Mouse (Mus musculus) gastrocnemius, adult 2 months (tissue): ENCODE measurements around the gene Trim11. TPM values are rescaled to one million over a fixed set of nuclear protein-coding genes. Genes with fewer than 3 reads are reported as not detected.
A peak's percentile ranks its signal among the peaks of the same experiment; 100 is the strongest.

Source experiments
- DNase-seq: peaks from one replicate; pipeline ENCODE4 v3.0.0; 2022
- H3K27ac ChIP-seq: fragments of 200-600 bp; 2 replicates; pipeline ENCODE4 v1.8.1; 2022; ENCODE audit warnings: mild to moderate bottlenecking
- H3K4me3 ChIP-seq: fragments of 200-600 bp; 2 replicates; pipeline ENCODE4 v1.8.1; 2022; ENCODE audit warnings: mild to moderate bottlenecking, moderate library complexity
- CTCF ChIP-seq: fragments of 200-600 bp; IDR thresholded peaks from 2 replicates; pipeline ENCODE4 v1.8.1; 2022; ENCODE audit warnings: antibody characterized with exemption, mild to moderate bottlenecking, moderate library complexity
- intact Hi-C: fragments of 180-260 bp; cut with DNase I; formaldehyde crosslinking; loops from one replicate; pipeline ENCODE4 v1.15.1; 2025
- total RNA-seq, 2 experiments: library from RNA; stranded (reverse); gene quantifications; 2 replicates each; pipeline ENCODE4 v1.2.3; 2021

Gene Trim11
- total RNA-seq, 2 experiments from 2014 or later = 7.2 to 7.9 TPM

- Histone ChIP-seq H3K27ac (no peak overlapping the region), H3K4me3 (no peak overlapping the region)
- TF ChIP-seq CTCF = no peak
- intact Hi-C loops = no loop called here
- no peak for DNase-seq
These were observed 12.2 kb downstream of the Trim11 start for GRCm38 (mm10) chr11:58990141-58990540.

- intact Hi-C loops = no loop called here
These were observed 12.9 kb downstream of the Trim11 start for GRCm38 (mm10) chr11:58990794-58991193.

GRCm38 (mm10) chr11:58991911-58992310 lies 14.0 kb downstream of the Trim11 start:
- Histone ChIP-seq H3K27ac (no peak overlapping the region), H3K4me3 (no peak overlapping the region)
- no peak for DNase-seq
- intact Hi-C loops = no loop called here
- no peak for TF ChIP-seq CTCF

More at GRCm38 (mm10) chr11:58990794-58991193, 12.9 kb downstream of the Trim11 start:
- TF ChIP-seq CTCF = no peak
- H3K4me3 ChIP-seq = no peak overlapping the region
- H3K27ac ChIP-seq = no peak overlapping the region
- DNase-seq = no peak

GRCm38 (mm10) chr11:58993091-58993670 lies 15.3 kb downstream of the Trim11 start:
- Histone ChIP-seq H3K27ac (no peak overlapping the region), H3K4me3 (no peak overlapping the region)
- no peak for DNase-seq
- intact Hi-C loops = no loop called here
- no peak for TF ChIP-seq CTCF

- TF ChIP-seq CTCF = 0 out of 2 replicates have a peak, but pooled peaks have one; percentile 10
- peak overlapping the region; percentile 53 for H3K4me3 ChIP-seq
- intact Hi-C loops = no loop called here
- H3K27ac ChIP-seq = no peak overlapping the region; the same call in 1 of the 2 replicates
- no peak for DNase-seq
These were observed 16.5 kb downstream of the Trim11 start for GRCm38 (mm10) chr11:58994337-58994826.

GRCm38 (mm10) chr11:58995061-58995806 lies 17.3 kb downstream of the Trim11 start:
- Histone ChIP-seq H3K4me3 (no peak overlapping the region), H3K27ac (no peak overlapping the region)
- no peak for TF ChIP-seq CTCF
- no peak for DNase-seq
- intact Hi-C loops = no loop called here

- no peak for DNase-seq
- intact Hi-C loops = no loop called here
- Histone ChIP-seq H3K4me3 (no peak overlapping the region), H3K27ac (no peak overlapping the region)
- no peak for TF ChIP-seq CTCF
These were observed 18.0 kb downstream of the Trim11 start for GRCm38 (mm10) chr11:58995807-58996370.

GRCm38 (mm10) chr11:58997541-58997940 lies 19.6 kb downstream of the Trim11 start:
- no peak for TF ChIP-seq CTCF
- H3K27ac ChIP-seq = no peak overlapping the region
- H3K4me3 ChIP-seq = no peak overlapping the region
- intact Hi-C loops = no loop called here
- DNase-seq = no peak

- no peak for TF ChIP-seq CTCF
- Histone ChIP-seq H3K27ac (peak overlapping the region; percentile 35), H3K4me3 (no peak overlapping the region)
- no peak for DNase-seq
- intact Hi-C loops = no loop called here
These were observed 21.3 kb downstream of the Trim11 start for GRCm38 (mm10) chr11:58999158-58999557.

- intact Hi-C loops = no loop called here
- no peak overlapping the region for H3K4me3 ChIP-seq
- DNase-seq = no peak
- no peak overlapping the region for H3K27ac ChIP-seq
- TF ChIP-seq CTCF = no peak
These were observed 21.9 kb downstream of the Trim11 start for GRCm38 (mm10) chr11:58999830-59000229.

- H3K4me3 ChIP-seq = no peak overlapping the region
- DNase-seq = no peak
These were observed 22.7 kb downstream of the Trim11 start for GRCm38 (mm10) chr11:59000635-59001034.

GRCm38 (mm10) chr11:59002327-59003079 lies 24.6 kb downstream of the Trim11 start:
- Histone ChIP-seq H3K27ac (no peak overlapping the region), H3K4me3 (no peak overlapping the region)
- intact Hi-C loops = no loop called here
- no peak for DNase-seq
- TF ChIP-seq CTCF = no peak

More at GRCm38 (mm10) chr11:59000635-59001034, 22.7 kb downstream of the Trim11 start:
- no peak overlapping the region for H3K27ac ChIP-seq
- no peak for TF ChIP-seq CTCF
- intact Hi-C loops = no loop called here

- Histone ChIP-seq H3K27ac (no peak overlapping the region), H3K4me3 (no peak overlapping the region)
- peak; percentile 42; the same call in 1 of the 2 replicates for TF ChIP-seq CTCF
- peak; percentile 54 for DNase-seq
- intact Hi-C loops = no loop called here
These were observed 37.2 kb downstream of the Trim11 start for GRCm38 (mm10) chr11:59015052-59015451.
